Mouse (Mus musculus) megakaryocyte, adult 5-6 weeks (primary cell): ENCODE results near the gene Elfn2. TPM values are rescaled to one million over a fixed set of nuclear protein-coding genes. Genes with fewer than 3 reads are reported as not detected.

ENCODE experiments used
- ATAC-seq: 2 replicates; pipeline ENCODE4 v1.8.0; 2016; ENCODE audit warnings: mild to moderate bottlenecking, inconsistent platforms; ENCODE audit not compliant: poor library complexity, severe bottlenecking
- total RNA-seq, 2 experiments: library from RNA; stranded (forward) in 1 of 2; stranded (reverse) in 1 of 2; fragments of 153-499, 151-499 nt in 1 of 2; fragments of 221-1000, 200-1000 nt in 1 of 2; gene quantifications; 2 replicates each; pipeline versions ENCODE4 v1.2.3 to v1.2.4; 2015 to 2017

The Elfn2 gene
- total RNA-seq, 2 experiments from 2014 or later, result 0.02 TPM; not detected in 1

- ATAC-seq, result no peak
Observed at GRCm38 (mm10) chr15:78684111-78684510, 34.5 kb downstream of the Elfn2 start.

GRCm38 (mm10) chr15:78683474-78683873, 35.1 kb downstream of the Elfn2 start:
- ATAC-seq, result no peak

- no peak for ATAC-seq
Observed at GRCm38 (mm10) chr15:78681781-78682180, 36.8 kb downstream of the Elfn2 start.

- no peak for ATAC-seq
Observed at GRCm38 (mm10) chr15:78681301-78681700, 37.3 kb downstream of the Elfn2 start.

- ATAC-seq, result no peak
Observed at GRCm38 (mm10) chr15:78680291-78680690, 38.3 kb downstream of the Elfn2 start.

GRCm38 (mm10) chr15:78677708-78678107, 40.9 kb downstream of the Elfn2 start:
- no peak for ATAC-seq

GRCm38 (mm10) chr15:78677015-78677414, 41.6 kb downstream of the Elfn2 start:
- ATAC-seq, result no peak

- no peak for ATAC-seq
Observed at GRCm38 (mm10) chr15:78674912-78675412, 43.6 kb downstream of the Elfn2 start.

GRCm38 (mm10) chr15:78673436-78673835, 45.1 kb downstream of the Elfn2 start:
- no peak for ATAC-seq

- ATAC-seq, result no peak
Observed at GRCm38 (mm10) chr15:78670341-78670740, 48.2 kb downstream of the Elfn2 start.

GRCm38 (mm10) chr15:78669221-78669871, 49.2 kb downstream of the Elfn2 start:
- ATAC-seq, result no peak

- no peak for ATAC-seq
Observed at GRCm38 (mm10) chr15:78664268-78664667, 54.3 kb downstream of the Elfn2 start.

- ATAC-seq, result no peak
Observed at GRCm38 (mm10) chr15:78651169-78651568, 67.4 kb downstream of the Elfn2 start.

GRCm38 (mm10) chr15:78647746-78648145, 70.8 kb downstream of the Elfn2 start:
- no peak for ATAC-seq

- ATAC-seq, result no peak
Observed at GRCm38 (mm10) chr15:78644606-78645005, 74.0 kb downstream of the Elfn2 start.

- ATAC-seq, result no peak
Observed at GRCm38 (mm10) chr15:78643633-78644032, 74.9 kb downstream of the Elfn2 start.

- no peak for ATAC-seq
Observed at GRCm38 (mm10) chr15:78635231-78635630, 83.3 kb downstream of the Elfn2 start.

GRCm38 (mm10) chr15:78634095-78634737, 84.4 kb downstream of the Elfn2 start:
- ATAC-seq, result no peak

GRCm38 (mm10) chr15:78633413-78633812, 85.2 kb downstream of the Elfn2 start:
- ATAC-seq, result no peak

- ATAC-seq, result no peak
Observed at GRCm38 (mm10) chr15:78632387-78632786, 86.2 kb downstream of the Elfn2 start.

GRCm38 (mm10) chr15:78626285-78626684, 92.3 kb downstream of the Elfn2 start:
- ATAC-seq, result no peak

GRCm38 (mm10) chr15:78624961-78625360, 93.6 kb downstream of the Elfn2 start:
- ATAC-seq, result no peak
